Mouse (Mus musculus): Measurements from ENCODE around the gene Gm3685. TPM values are rescaled to one million over a fixed set of nuclear protein-coding genes. Genes with fewer than 3 reads are reported as not detected.
"Not testable (repeated sequence)": the region's sequence is repeated elsewhere in the genome, so short reads cannot be mapped to it uniquely, and the experiment has no call there.

The Gm3685 gene
- total RNA-seq (2015) (not detected in 2 replicates), total RNA-seq (2017) (not detected in 2 replicates)

DNA sequence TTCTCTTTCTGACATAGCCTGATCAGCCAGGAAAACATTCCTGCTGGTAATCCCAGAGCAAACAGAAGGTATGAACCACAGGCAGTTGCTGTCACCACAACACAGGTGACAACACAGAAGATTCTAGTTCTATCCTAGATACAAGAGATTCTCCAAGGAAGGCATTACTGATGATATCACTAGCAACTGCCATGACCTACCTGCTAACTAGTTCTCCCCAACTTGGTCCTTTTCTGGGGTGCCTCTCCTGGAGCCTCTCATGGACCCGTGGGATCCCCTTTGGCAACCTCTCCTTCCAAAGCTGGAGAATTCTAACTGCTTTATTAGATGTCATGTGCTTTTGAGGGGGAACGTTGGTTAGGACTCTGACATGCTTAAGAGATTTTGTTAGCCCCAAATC lies at the start of gene Gm3685:
TSS of gene Gm3685 (minus strand) at position 101 of the 400 bp plus-strand sequence.
- not testable (repeated sequence) for ATAC-seq (replicated peaks; ENCODE audit: poor library complexity)

DNA sequence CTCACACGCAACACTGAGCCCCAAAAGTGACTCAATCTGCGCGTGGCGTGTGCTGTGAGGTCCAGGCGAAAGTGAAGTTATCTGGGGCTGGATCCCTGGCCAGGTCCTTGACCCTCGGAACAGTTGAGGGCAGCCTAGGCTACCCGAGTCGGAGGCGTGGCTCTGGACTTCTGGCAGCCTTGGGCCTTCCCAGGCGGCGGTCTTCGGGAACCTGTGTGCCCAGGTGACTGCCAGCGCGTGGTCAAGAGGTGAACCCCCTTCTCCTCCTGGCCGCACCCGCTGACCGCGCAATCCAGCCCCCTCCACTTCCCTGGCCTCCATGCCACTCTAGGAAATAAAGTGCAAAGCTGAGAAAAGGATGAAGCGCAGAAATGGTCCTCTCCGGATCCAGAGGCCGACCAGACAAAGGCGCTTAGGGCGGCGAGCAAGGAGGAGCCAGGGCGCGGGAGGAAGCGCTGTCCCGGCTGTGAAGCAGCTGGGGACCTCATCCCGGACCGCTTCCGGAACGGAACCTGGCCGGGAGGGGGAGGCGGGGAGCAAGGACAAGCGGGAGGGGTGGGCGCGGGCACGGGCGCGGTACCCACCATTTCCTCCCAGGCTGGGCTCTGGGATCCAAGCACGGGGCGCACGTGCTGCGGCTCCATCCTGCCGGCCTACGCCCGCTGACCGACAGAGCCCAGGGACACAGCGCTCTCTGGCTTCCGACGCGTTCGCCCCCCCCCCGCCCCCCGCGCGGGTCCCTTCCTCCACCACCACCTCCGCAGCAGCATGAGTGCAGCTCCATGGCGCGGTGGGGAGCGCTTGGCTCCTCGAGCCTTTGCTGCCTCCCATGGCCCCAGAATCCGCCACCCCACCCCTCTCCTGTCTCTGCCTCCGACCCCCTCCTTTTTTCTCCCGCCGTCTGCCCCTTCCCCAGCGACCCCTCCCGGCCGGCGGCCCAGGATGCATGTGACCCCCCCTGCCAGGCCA lies 17.7 kb downstream of the Gm3685 start, which contains the start of gene Gm10406:
TSS of gene Gm10406 (minus strand) at position 669 of the 969 bp plus-strand sequence.
- not testable (repeated sequence) for ATAC-seq (replicated peaks; ENCODE audit: poor library complexity)

DNA sequence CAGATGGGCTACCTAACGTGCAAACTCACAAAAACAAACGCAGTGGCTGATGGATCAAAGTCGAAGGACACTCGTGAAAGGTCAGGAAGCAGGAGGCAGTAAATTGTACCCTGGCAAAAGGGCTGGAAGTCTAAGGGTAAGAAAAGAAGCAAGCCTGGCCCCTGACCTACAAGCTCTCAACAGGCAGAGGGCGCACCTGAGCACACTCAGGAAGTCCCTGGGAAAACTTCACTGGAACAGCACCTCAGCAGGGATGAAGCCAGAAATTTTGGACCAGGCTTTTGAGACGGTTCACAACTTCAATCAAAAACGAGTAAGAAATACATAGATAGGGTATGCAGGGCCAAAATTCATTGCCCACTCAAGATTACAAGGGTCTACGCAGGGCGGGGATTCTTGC lies 18.5 kb downstream of the Gm3685 start:
- ATAC-seq (replicated peaks; ENCODE audit: poor library complexity) = not testable (repeated sequence)

Other genes with a start within 250 kb of the Gm3685 start
- gene Gm3642, start 204.7 kb downstream of the Gm3685 start, total RNA-seq (2015) = not detected in 2 replicates
- gene Gm3642, start 204.7 kb downstream of the Gm3685 start, total RNA-seq (2017) = not detected in 2 replicates
- not detected in 2 replicates for gene Gm3667, start 155.0 kb downstream of the Gm3685 start, total RNA-seq (2015)
- gene Gm3667, start 155.0 kb downstream of the Gm3685 start, total RNA-seq (2017) = not detected in 2 replicates
- not detected in 2 replicates for gene Gm6356, start 71.2 kb downstream of the Gm3685 start, total RNA-seq (2015)
- gene Gm6356, start 71.2 kb downstream of the Gm3685 start, total RNA-seq (2017) = not detected in 2 replicates
- gene Gm10406, start 17.5 kb downstream of the Gm3685 start, total RNA-seq (2015) = 0.07 TPM in 1 of 2 replicates, not detected in the other
- gene Gm10406, start 17.5 kb downstream of the Gm3685 start, total RNA-seq (2017) = not detected in 2 replicates
- gene Gm3696, start 55.7 kb upstream of the Gm3685 start, total RNA-seq (2015) = 0.42 TPM in 1 of 2 replicates, not detected in the other
- gene Gm3696, start 55.7 kb upstream of the Gm3685 start, total RNA-seq (2017) = not detected in 2 replicates
- gene Gm6676, start 80.4 kb upstream of the Gm3685 start, total RNA-seq (2015) = not detected in 2 replicates
- gene Gm6676, start 80.4 kb upstream of the Gm3685 start, total RNA-seq (2017) = not detected in 2 replicates
- 0.64 TPM in 1 of 2 replicates, not detected in the other for gene Gm3512, start 129.6 kb upstream of the Gm3685 start, total RNA-seq (2015)
- gene Gm3512, start 129.6 kb upstream of the Gm3685 start, total RNA-seq (2017) = 0.81 and 0.83 TPM in 2 replicates
- gene Gm16434, start 149.6 kb upstream of the Gm3685 start, total RNA-seq (2015) = not detected in 2 replicates
- not detected in 2 replicates for gene Gm16434, start 149.6 kb upstream of the Gm3685 start, total RNA-seq (2017)
- gene Gm3727, start 219.7 kb upstream of the Gm3685 start, total RNA-seq (2015) = not detected in 2 replicates
- gene Gm3727, start 219.7 kb upstream of the Gm3685 start, total RNA-seq (2017) = not detected in 2 replicates